Comparison of ENCODE assay signal across 18 mouse cellular contexts in genomic region chr9:61696831-61697230, GRCm38 (mm10).
"Had no signal": no experiment of that assay in that cellular context is flagged by ENCODE, and none has a peak within 500 bp of the region (broad histone marks: within the 10 kb centered on the region; RNA-seq: fewer than 3 reads in every experiment).

No protein-coding gene starts in this region.

- H3K36me3 ChIP-seq: midbrain, embryonic 10.5 days; midbrain, embryonic 12.5 days; neural tube, embryonic 12.5 days; stomach, embryonic 15.5 days had no signal

- H3K4me2 ChIP-seq: lung, embryonic 14.5 days; midbrain, embryonic 12.5 days; neural tube, embryonic 12.5 days; stomach, embryonic 15.5 days had no signal

- H3K9ac ChIP-seq: liver, embryonic 14.5 days; lung, embryonic 14.5 days; midbrain, embryonic 12.5 days; neural tube, embryonic 12.5 days; stomach, embryonic 15.5 days had no signal

- ATAC-seq: midbrain, embryonic 16.5 days had no signal

- H3K27me3 ChIP-seq: stomach, embryonic 15.5 days had no signal

- H3K9me3 ChIP-seq: midbrain, embryonic 10.5 days; midbrain, embryonic 12.5 days; neural tube, embryonic 12.5 days; stomach, embryonic 15.5 days had no signal

- H3K4me1 ChIP-seq: neural tube, embryonic 12.5 days had no signal

- H3K4me3 ChIP-seq: midbrain, embryonic 10.5 days; midbrain, embryonic 12.5 days; myocyte; neural tube, embryonic 12.5 days; stomach, embryonic 15.5 days had no signal

- H3K27ac ChIP-seq: liver, embryonic 14.5 days; midbrain, embryonic 10.5 days; midbrain, embryonic 12.5 days; neural tube, embryonic 12.5 days; stomach, embryonic 15.5 days; stomach, postnatal 0 days had no signal

- DNase-seq: lung, adult 18-20 months; lung, embryonic 14.5 days; lung, postnatal 10 days; lung, postnatal 4 days; midbrain, embryonic 14.5 days; right cerebral cortex, postnatal 25 days; right cerebral cortex, postnatal 4 days; thymus, adult 18-20 months; thymus, postnatal 14 days; thymus, postnatal 36 days had no signal
